Mouse (Mus musculus) forebrain, postnatal 0 days (tissue): Measurements from ENCODE around the gene Wipf1. TPM values are rescaled to one million over a fixed set of nuclear protein-coding genes. Genes with fewer than 3 reads are reported as not detected.

Source experiments
- ATAC-seq: fragments of 200-750 bp; cut with Nextera tagmentation; 2 replicates; pipeline ENCODE4 v1.8.0; 2017; ENCODE audit warnings: mild to moderate bottlenecking, moderate library complexity
- DNase-seq: peaks from one replicate; pipeline ENCODE4 v3.0.0-alpha.2; 2015
- H3K27ac ChIP-seq: fragments of 300-500 bp; sonication (generic); 2 replicates; pipeline ENCODE4 v1.5.1; 2014; ENCODE audit warnings: low read depth, mild to moderate bottlenecking, antibody characterized with exemption, low read length, moderate library complexity, mixed read lengths
- H3K27me3 ChIP-seq: fragments of 300-500 bp; sonication (generic); 2 replicates; pipeline ENCODE4 v1.6.1; 2014; ENCODE audit warnings: mild to moderate bottlenecking, low read length, mixed read lengths; ENCODE audit not compliant: insufficient read depth
- H3K36me3 ChIP-seq: fragments of 300-500 bp; sonication (generic); 2 replicates; pipeline ENCODE4 v1.6.1; 2014; ENCODE audit warnings: mild to moderate bottlenecking, moderate library complexity; ENCODE audit not compliant: insufficient read depth
- H3K4me1 ChIP-seq: fragments of 300-500 bp; sonication (generic); 2 replicates; pipeline ENCODE4 v1.6.1; 2014; ENCODE audit warnings: antibody characterized with exemption; ENCODE audit not compliant: insufficient read depth
- H3K4me2 ChIP-seq: fragments of 300-500 bp; sonication (generic); 2 replicates; pipeline ENCODE4 v1.6.1; 2014; ENCODE audit warnings: low read depth, mild to moderate bottlenecking, moderate library complexity
- H3K4me3 ChIP-seq: fragments of 300-500 bp; sonication (generic); 2 replicates; pipeline ENCODE4 v1.5.1; 2014; ENCODE audit warnings: low read depth, low read length, mixed read lengths
- H3K9ac ChIP-seq: fragments of 300-500 bp; sonication (generic); 2 replicates; pipeline ENCODE4 v1.6.1; 2014; ENCODE audit warnings: mild to moderate bottlenecking
- H3K9me3 ChIP-seq: fragments of 300-500 bp; sonication (generic); 2 replicates; pipeline ENCODE4 v1.6.1; 2016; ENCODE audit warnings: low read length
- CTCF ChIP-seq: sonication (generic); IDR thresholded peaks from 2 replicates; pipeline ENCODE4 v1.5.1; 2016; ENCODE audit warnings: antibody characterized with exemption, control low read depth, low read depth
- WGBS: fragments of 180-500 bp; shearing (Covaris S2); extraction: QIAGEN DNeasy Blood & Tissue Kit; methylation state at CpG from one replicate; pipeline ENCODE4 v1.1.7; 2014; 5-methylcytosine and 5-hydroxymethylcytosine counted together
- polyA plus RNA-seq: library from polyadenylated mRNA; unstranded; fragments of >200 nt; fragmentation: Nextera tagmentation; extraction: Ambion mirVana; gene quantifications from 2 replicates; pipeline ENCODE4 v1.2.1, GENCODE M21; 2015
- total RNA-seq: library from RNA; depleted of rRNA; stranded (reverse); fragments of >200 nt; gene quantifications from 2 replicates; pipeline ENCODE4 v1.2.3, GENCODE M21; 2014

Gene Wipf1
- total and polyA plus RNA-seq, 2 experiments from 2014 or later: 2.0 to 2.4 TPM

- H3K4me2 ChIP-seq: no peak overlapping the region
- no peaks in the 10 kb centered on the region for H3K9me3 ChIP-seq
- H3K27ac ChIP-seq: no peak overlapping the region
- no peak overlapping the region for H3K4me3 ChIP-seq
- H3K4me1 ChIP-seq: no peaks in the 10 kb centered on the region
- peak; percentile 71 for TF ChIP-seq CTCF
- DNase-seq: peak; percentile 39
- no peaks in the 10 kb centered on the region for H3K27me3 ChIP-seq
- no peaks in the 10 kb centered on the region for H3K36me3 ChIP-seq
- no peak overlapping the region for H3K9ac ChIP-seq
- 78% methylated on average over 15 of the region's 15 CpGs for WGBS
- no peak for ATAC-seq
Measured at GRCm38 (mm10) chr2:73403385-73404013, 126.0 kb downstream of the Wipf1 start.

GRCm38 (mm10) chr2:73401689-73402088 lies 127.8 kb downstream of the Wipf1 start:
- H3K27me3 ChIP-seq: no peaks in the 10 kb centered on the region
- H3K9ac ChIP-seq: no peak overlapping the region
- H3K36me3 ChIP-seq: no peaks in the 10 kb centered on the region
- no peak overlapping the region for H3K4me3 ChIP-seq
- TF ChIP-seq CTCF: no peak
- DNase-seq (no peak), ATAC-seq (no peak)
- no peak overlapping the region for H3K4me2 ChIP-seq
- 82% methylated on average over 1 of the region's 1 CpGs for WGBS
- no peaks in the 10 kb centered on the region for H3K9me3 ChIP-seq
- H3K4me1 ChIP-seq: no peaks in the 10 kb centered on the region
- H3K27ac ChIP-seq: no peak overlapping the region

- no peak overlapping the region for H3K27ac ChIP-seq
- H3K9me3 ChIP-seq: no peaks in the 10 kb centered on the region
- TF ChIP-seq CTCF: no peak
- no peak overlapping the region for H3K4me3 ChIP-seq
- no peak overlapping the region for H3K9ac ChIP-seq
- no peak overlapping the region for H3K4me2 ChIP-seq
- H3K36me3 ChIP-seq: no peaks in the 10 kb centered on the region
- DNase-seq: no peak
- no peaks in the 10 kb centered on the region for H3K27me3 ChIP-seq
- ATAC-seq: no peak
- 88% methylated on average over 2 of the region's 2 CpGs for WGBS
- no peaks in the 10 kb centered on the region for H3K4me1 ChIP-seq
Measured at GRCm38 (mm10) chr2:73397476-73397875, 132.1 kb downstream of the Wipf1 start.

GRCm38 (mm10) chr2:73396828-73397325 lies 132.7 kb downstream of the Wipf1 start:
- no peak overlapping the region for H3K4me2 ChIP-seq
- 89% methylated on average over 3 of the region's 3 CpGs for WGBS
- no peak overlapping the region for H3K4me3 ChIP-seq
- ATAC-seq (no peak), DNase-seq (no peak)
- H3K4me1 ChIP-seq: no peaks in the 10 kb centered on the region
- H3K27ac ChIP-seq: no peak overlapping the region
- no peaks in the 10 kb centered on the region for H3K36me3 ChIP-seq
- H3K27me3 ChIP-seq: no peaks in the 10 kb centered on the region
- H3K9ac ChIP-seq: no peak overlapping the region
- no peak for TF ChIP-seq CTCF
- H3K9me3 ChIP-seq: no peaks in the 10 kb centered on the region

GRCm38 (mm10) chr2:73395516-73395915 lies 134.0 kb downstream of the Wipf1 start:
- H3K4me3 ChIP-seq: no peak overlapping the region
- H3K9ac ChIP-seq: no peak overlapping the region
- 89% methylated on average over 8 of the region's 8 CpGs for WGBS

GRCm38 (mm10) chr2:73394476-73394875 lies 135.1 kb downstream of the Wipf1 start:
- Histone ChIP-seq H3K4me1 (no peaks in the 10 kb centered on the region), H3K4me3 (no peak overlapping the region), H3K36me3 (no peaks in the 10 kb centered on the region), H3K27ac (no peak overlapping the region), H3K9ac (no peak overlapping the region), H3K4me2 (no peak overlapping the region), H3K27me3 (no peaks in the 10 kb centered on the region), H3K9me3 (no peaks in the 10 kb centered on the region)
- TF ChIP-seq CTCF: no peak
- ATAC-seq (no peak), DNase-seq (no peak)
- 86% methylated on average over 3 of the region's 3 CpGs for WGBS

More at GRCm38 (mm10) chr2:73395516-73395915, 134.0 kb downstream of the Wipf1 start:
- ATAC-seq (no peak), DNase-seq (no peak)
- no peaks in the 10 kb centered on the region for H3K9me3 ChIP-seq
- no peak for TF ChIP-seq CTCF
- no peak overlapping the region for H3K27ac ChIP-seq
- no peaks in the 10 kb centered on the region for H3K27me3 ChIP-seq
- H3K36me3 ChIP-seq: no peaks in the 10 kb centered on the region
- H3K4me1 ChIP-seq: no peaks in the 10 kb centered on the region
- no peak overlapping the region for H3K4me2 ChIP-seq

GRCm38 (mm10) chr2:73392772-73393171 lies 136.8 kb downstream of the Wipf1 start:
- H3K4me2 ChIP-seq: no peak overlapping the region
- H3K36me3 ChIP-seq: no peaks in the 10 kb centered on the region
- no peaks in the 10 kb centered on the region for H3K27me3 ChIP-seq
- no peaks in the 10 kb centered on the region for H3K4me1 ChIP-seq
- H3K4me3 ChIP-seq: no peak overlapping the region
- no peak overlapping the region for H3K27ac ChIP-seq
- whole genome bisulfite sequencing: 85% methylated on average over 2 of the region's 2 CpGs
- TF ChIP-seq CTCF: no peak
- DNase-seq: no peak
- H3K9ac ChIP-seq: no peak overlapping the region
- no peak for ATAC-seq
- no peaks in the 10 kb centered on the region for H3K9me3 ChIP-seq
